Mouse (Mus musculus): ENCODE results near the gene Hoxb1. TPM values are rescaled to one million over a fixed set of nuclear protein-coding genes. Genes with fewer than 3 reads are reported as not detected.

Gene Hoxb1
- 0.42 and 0.65 TPM in 2 replicates for polyA plus RNA-seq (2015; fragmentation: Nextera tagmentation; extraction: Ambion mirVana)

DNA sequence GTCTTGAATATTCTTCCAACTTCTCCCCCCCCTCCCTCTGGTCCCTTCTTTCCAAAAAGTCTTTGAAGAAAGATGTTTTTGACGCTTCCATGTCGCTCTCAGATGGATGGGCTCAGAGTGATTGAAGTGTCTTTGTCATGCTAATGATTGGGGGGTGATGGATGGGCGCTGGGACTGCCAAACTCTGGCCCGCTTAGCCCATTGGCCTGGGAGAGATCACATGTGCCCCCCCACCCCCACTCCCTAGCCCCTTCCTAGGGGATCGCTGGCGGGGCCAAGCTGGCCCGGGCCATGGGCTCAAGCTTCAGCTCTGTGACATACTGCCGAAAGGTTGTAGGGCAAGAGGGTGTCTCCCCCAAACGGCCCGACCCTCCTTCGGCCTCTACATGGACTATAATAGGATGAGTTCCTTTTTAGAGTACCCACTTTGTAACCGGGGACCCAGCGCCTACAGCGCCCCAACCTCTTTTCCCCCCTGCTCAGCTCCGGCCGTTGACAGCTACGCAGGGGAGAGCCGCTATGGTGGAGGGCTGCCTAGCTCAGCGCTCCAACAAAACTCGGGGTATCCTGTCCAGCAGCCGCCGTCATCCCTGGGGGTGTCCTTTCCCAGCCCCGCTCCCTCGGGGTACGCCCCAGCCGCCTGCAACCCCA, at the start of gene Hoxb1:
Hoxb1 (plus strand) TSS at position 312 of the 651 bp plus-strand sequence.

DNA sequence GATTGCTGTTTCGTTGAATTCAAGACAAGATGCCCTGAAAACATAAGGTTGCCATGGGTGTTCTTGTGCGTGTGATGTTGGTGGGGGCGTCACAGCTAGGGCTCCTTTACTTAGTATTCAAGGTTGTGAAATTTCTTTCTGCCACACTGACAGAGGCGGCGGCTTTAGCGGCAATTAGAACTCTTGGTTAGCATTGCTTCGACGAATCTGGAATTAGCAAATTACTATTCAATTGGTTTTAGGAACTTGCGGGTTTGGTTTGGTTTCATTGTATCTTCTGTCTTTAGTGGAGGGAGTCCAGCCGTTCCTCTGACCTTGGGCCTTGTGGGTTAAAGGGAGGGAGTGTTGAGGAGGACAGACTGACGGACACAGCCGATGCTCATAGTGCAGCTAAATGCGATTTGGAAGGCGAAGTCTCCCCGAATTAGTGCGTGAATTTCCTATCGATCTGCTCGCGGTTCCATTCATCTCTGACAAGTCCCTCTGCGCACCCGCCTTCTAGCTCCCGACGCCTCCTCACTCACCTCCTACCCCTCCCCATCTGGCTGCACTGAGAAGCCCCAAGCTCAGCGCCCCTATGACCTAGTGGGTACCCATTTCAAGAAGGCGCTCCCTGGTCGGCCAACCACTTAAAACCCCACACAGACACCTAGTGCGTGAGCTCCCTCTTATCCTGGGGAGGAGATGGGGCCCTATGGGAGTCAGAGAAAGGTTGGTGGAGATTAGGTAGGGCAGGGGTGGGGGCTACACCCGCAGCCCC, 47.8 kb upstream of the Hoxb1 start, which contains the start of gene Hoxb4:
Hoxb4 (plus strand) TSS at position 660 of the 760 bp plus-strand sequence.

DNA sequence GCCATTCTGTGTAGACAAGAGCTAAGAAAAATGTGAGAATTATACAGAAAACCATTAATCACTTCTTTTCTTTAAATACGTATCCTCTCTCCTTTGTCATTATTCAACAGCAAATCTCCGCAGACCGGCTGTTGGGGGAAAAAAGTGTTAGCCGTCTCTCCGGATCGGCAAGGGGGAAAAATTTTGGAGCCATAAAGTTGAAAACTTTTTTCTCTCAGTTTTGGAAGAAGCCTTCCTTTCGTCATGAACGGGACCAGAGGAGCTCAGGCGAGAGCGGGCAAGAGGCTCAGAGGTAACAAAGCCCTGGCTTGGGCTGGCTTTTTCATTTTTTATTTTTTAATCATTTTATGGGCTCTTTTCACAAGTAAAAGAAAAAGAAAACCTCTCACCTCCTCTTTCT, 42.4 kb upstream of the Hoxb1 start, which contains the start of gene Hoxb3:
Hoxb3 (plus strand) TSS at position 173 of the 400 bp plus-strand sequence.

DNA sequence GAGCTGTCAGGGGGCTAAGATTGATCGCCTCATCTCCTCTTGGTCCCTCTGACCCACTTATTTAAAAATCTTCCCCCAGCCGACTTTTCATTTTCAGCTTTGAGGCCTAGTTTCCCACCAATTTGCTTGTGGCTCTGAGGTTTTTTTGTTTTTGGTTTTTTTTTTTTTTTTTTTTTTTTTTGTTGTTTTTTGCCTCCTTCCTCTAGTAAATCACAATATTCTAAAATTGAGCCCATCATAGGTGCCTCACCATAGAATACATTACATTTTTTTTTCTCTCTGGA, 15.3 kb upstream of the Hoxb1 start, which contains the start of gene Hoxb2:
Hoxb2 (plus strand) TSS at position 185 of the 284 bp plus-strand sequence.

MicroRNAs within 50 kb of the gene (microRNA counts, 519-probe panel; counts per million panel counts)
- 6,736 counts per million, percentile 92 among the panel's probes with 10 or more counts for microRNA mmu-miR-10a

Small RNAs within 50 kb of the gene (microRNA-seq; reads per million reads assigned to microRNA genes)
- gene Mir10a, result 139,959 reads per million, percentile 100 among the genes with 10 or more reads in this experiment

Other genes with a start within 250 kb of the Hoxb1 start
- gene Ttll6, start 232.0 kb upstream of the Hoxb1 start, polyA plus RNA-seq (2015; fragmentation: Nextera tagmentation; extraction: Ambion mirVana), result 0.25 and 0.42 TPM in 2 replicates
- gene Hoxb13, start 171.4 kb upstream of the Hoxb1 start, polyA plus RNA-seq (2015; fragmentation: Nextera tagmentation; extraction: Ambion mirVana), result not detected in 2 replicates
- 52.7 and 70.5 TPM in 2 replicates for gene Hoxb9, start 94.3 kb upstream of the Hoxb1 start, polyA plus RNA-seq (2015; fragmentation: Nextera tagmentation; extraction: Ambion mirVana)
- 55.8 and 64.7 TPM in 2 replicates for gene Hoxb8, start 83.8 kb upstream of the Hoxb1 start, polyA plus RNA-seq (2015; fragmentation: Nextera tagmentation; extraction: Ambion mirVana)
- gene Hoxb7, start 79.1 kb upstream of the Hoxb1 start, polyA plus RNA-seq (2015; fragmentation: Nextera tagmentation; extraction: Ambion mirVana), result 92.0 and 93.9 TPM in 2 replicates
- gene Hoxb6, start 73.3 kb upstream of the Hoxb1 start, polyA plus RNA-seq (2015; fragmentation: Nextera tagmentation; extraction: Ambion mirVana), result 103 and 114 TPM in 2 replicates
- gene Hoxb5, start 62.4 kb upstream of the Hoxb1 start, polyA plus RNA-seq (2015; fragmentation: Nextera tagmentation; extraction: Ambion mirVana), result 30.8 and 34.0 TPM in 2 replicates
- gene Hoxb4, start 47.5 kb upstream of the Hoxb1 start, polyA plus RNA-seq (2015; fragmentation: Nextera tagmentation; extraction: Ambion mirVana), result 3.1 and 3.5 TPM in 2 replicates
- 6.7 and 8.2 TPM in 2 replicates for gene Hoxb3, start 42.4 kb upstream of the Hoxb1 start, polyA plus RNA-seq (2015; fragmentation: Nextera tagmentation; extraction: Ambion mirVana)
- gene Hoxb2, start 15.2 kb upstream of the Hoxb1 start, polyA plus RNA-seq (2015; fragmentation: Nextera tagmentation; extraction: Ambion mirVana), result 30.9 and 35.1 TPM in 2 replicates
- gene Skap1, start 98.8 kb downstream of the Hoxb1 start, polyA plus RNA-seq (2015; fragmentation: Nextera tagmentation; extraction: Ambion mirVana), result 10.7 and 13.6 TPM in 2 replicates